Mouse (Mus musculus) midbrain, postnatal 0 days (tissue): ENCODE measurements around the gene Megf6. TPM values are rescaled to one million over a fixed set of nuclear protein-coding genes. Genes with fewer than 3 reads are reported as not detected.
A peak's percentile ranks its signal among the peaks of the same experiment; 100 is the strongest.

ENCODE experiments used
- ATAC-seq: fragments of 200-750 bp; cut with Nextera tagmentation; 2 replicates; pipeline ENCODE4 v1.8.0; 2017; ENCODE audit warnings: moderate number of reproducible peaks, mild to moderate bottlenecking, moderate TSS enrichment, moderate library complexity; ENCODE audit not compliant: low FRiP score
- DNase-seq: peaks from one replicate; pipeline ENCODE4 v3.0.0-alpha.2; 2015; ENCODE audit warnings: low spot score
- H3K27ac ChIP-seq: fragments of 300-500 bp; sonication (generic); 2 replicates; pipeline ENCODE4 v1.5.1; 2014; ENCODE audit warnings: low read depth, mild to moderate bottlenecking, low read length, mixed read lengths
- H3K27me3 ChIP-seq: fragments of 300-500 bp; sonication (generic); 2 replicates; pipeline ENCODE4 v1.6.1; 2014; ENCODE audit warnings: low read length, control low read depth, mixed read lengths; ENCODE audit not compliant: insufficient read depth
- H3K36me3 ChIP-seq: fragments of 300-500 bp; sonication (generic); 2 replicates; pipeline ENCODE4 v1.6.1; 2014; ENCODE audit warnings: low read length, control low read depth, mixed read lengths; ENCODE audit not compliant: insufficient read depth
- H3K4me1 ChIP-seq: fragments of 300-500 bp; sonication (generic); 2 replicates; pipeline ENCODE4 v1.6.1; 2014; ENCODE audit warnings: mild to moderate bottlenecking, control low read depth, antibody characterized with exemption, low read length, mixed read lengths; ENCODE audit not compliant: insufficient read depth
- H3K4me2 ChIP-seq: fragments of 300-500 bp; sonication (generic); 2 replicates; pipeline ENCODE4 v1.6.1; 2014; ENCODE audit warnings: low read depth, mild to moderate bottlenecking, low read length, mixed read lengths; ENCODE audit not compliant: poor library complexity, severe bottlenecking
- H3K4me3 ChIP-seq: fragments of 300-500 bp; sonication (generic); 2 replicates; pipeline ENCODE4 v1.5.1; 2014; ENCODE audit warnings: low read depth, mild to moderate bottlenecking, low read length, moderate library complexity
- H3K9ac ChIP-seq: fragments of 300-500 bp; sonication (generic); replicated peaks from 2 replicates; pipeline ENCODE4 v1.6.1; 2014; ENCODE audit warnings: mild to moderate bottlenecking, low read length, moderate library complexity, mixed read lengths; ENCODE audit not compliant: poor library complexity, severe bottlenecking
- H3K9me3 ChIP-seq: fragments of 300-500 bp; sonication (generic); 2 replicates; pipeline ENCODE4 v1.6.1; 2016; ENCODE audit warnings: low read length, control low read depth
- CTCF ChIP-seq: IDR thresholded peaks from 2 replicates; pipeline ENCODE4 v1.5.1; 2016; ENCODE audit warnings: antibody characterized with exemption, mild to moderate bottlenecking
- WGBS: fragments of 180-500 bp; shearing (Covaris S2); extraction: QIAGEN DNeasy Blood & Tissue Kit; methylation state at CpG from one replicate; pipeline ENCODE4 v1.1.7; 2014; 5-methylcytosine and 5-hydroxymethylcytosine counted together
- polyA plus RNA-seq: library from polyadenylated mRNA; unstranded; fragments of >200 nt; fragmentation: Nextera tagmentation; extraction: Ambion mirVana; gene quantifications from 2 replicates; pipeline ENCODE4 v1.2.1, GENCODE M21; 2015
- total RNA-seq: library from RNA; depleted of rRNA; stranded (reverse); fragments of >200 nt; gene quantifications from 2 replicates; pipeline ENCODE4 v1.2.3, GENCODE M21; 2014

Gene Megf6
- total and polyA plus RNA-seq, 2 experiments from 2014 or later, result 12.1 to 68.0 TPM

- H3K9me3 ChIP-seq, result no peaks in the 10 kb centered on the region
- H3K9ac ChIP-seq, result no peak overlapping the region
- H3K27me3 ChIP-seq, result no peaks in the 10 kb centered on the region
- no peak for DNase-seq
- H3K4me2 ChIP-seq, result no peak overlapping the region
- H3K36me3 ChIP-seq, result 0 out of 2 replicates have a peak, but pooled peaks cover 2% of the 10 kb centered on the region
- 60% methylated on average over 10 of the region's 10 CpGs for WGBS
- no peak overlapping the region for H3K4me3 ChIP-seq
- no peak for ATAC-seq
- no peak for TF ChIP-seq CTCF
- no peak overlapping the region for H3K27ac ChIP-seq
- no peaks in the 10 kb centered on the region for H3K4me1 ChIP-seq
Observed at GRCm38 (mm10) chr4:154269520-154269919, 99.0 kb downstream of the Megf6 start.

GRCm38 (mm10) chr4:154273000-154273399, 102.5 kb downstream of the Megf6 start:
- no peaks in the 10 kb centered on the region; the same call in 1 of the 2 replicates for H3K36me3 ChIP-seq
- H3K4me1 ChIP-seq, result no peaks in the 10 kb centered on the region
- peak; percentile 89 for DNase-seq
- WGBS, result 60% methylated on average over 3 of the region's 3 CpGs
- ATAC-seq, result no peak
- no peak overlapping the region for H3K4me2 ChIP-seq
- H3K27ac ChIP-seq, result no peak overlapping the region
- peak; percentile 95 for TF ChIP-seq CTCF
- no peak overlapping the region for H3K4me3 ChIP-seq
- H3K9ac ChIP-seq, result no peak overlapping the region
- no peaks in the 10 kb centered on the region for H3K27me3 ChIP-seq
- no peaks in the 10 kb centered on the region for H3K9me3 ChIP-seq

GRCm38 (mm10) chr4:154279481-154279880, 109.0 kb downstream of the Megf6 start:
- TF ChIP-seq CTCF, result no peak
- H3K9me3 ChIP-seq, result no peaks in the 10 kb centered on the region
- H3K27ac ChIP-seq, result no peak overlapping the region
- H3K4me3 ChIP-seq, result no peak overlapping the region
- H3K27me3 ChIP-seq, result no peaks in the 10 kb centered on the region
- H3K4me2 ChIP-seq, result no peak overlapping the region
- H3K4me1 ChIP-seq, result no peaks in the 10 kb centered on the region
- no peak overlapping the region for H3K9ac ChIP-seq
- DNase-seq, result no peak
- WGBS, result 88% methylated on average over 9 of the region's 9 CpGs
- H3K36me3 ChIP-seq, result no peaks in the 10 kb centered on the region; the same call in 1 of the 2 replicates
- no peak for ATAC-seq

DNA sequence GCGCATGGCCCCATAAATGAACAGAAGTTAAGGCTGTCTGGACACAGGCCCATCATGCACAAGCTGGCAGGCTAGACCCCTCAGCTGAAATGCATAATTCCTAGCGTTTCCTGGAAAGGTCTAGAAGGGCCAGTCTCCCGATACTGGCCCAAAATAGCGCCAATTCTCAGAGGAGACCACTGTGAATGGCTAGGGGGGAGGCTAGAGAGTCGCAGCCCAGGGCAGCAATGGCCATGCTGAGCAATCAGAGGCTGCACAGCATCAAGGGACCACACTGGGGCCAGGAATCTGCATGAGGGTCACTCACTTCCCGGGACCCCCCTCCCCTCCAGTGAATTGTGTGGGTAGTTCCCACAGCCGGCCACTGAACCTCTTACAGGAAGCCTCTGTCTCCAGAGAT, 113.1 kb downstream of the Megf6 start:
- H3K36me3 ChIP-seq, result no peaks in the 10 kb centered on the region
- H3K9me3 ChIP-seq, result no peaks in the 10 kb centered on the region
- H3K4me3 ChIP-seq, result no peak overlapping the region
- 80% methylated on average over 7 of the region's 7 CpGs for WGBS
- H3K4me2 ChIP-seq, result no peak overlapping the region
- DNase-seq (no peak), ATAC-seq (no peak)
- TF ChIP-seq CTCF, result no peak
- no peaks in the 10 kb centered on the region for H3K4me1 ChIP-seq
- H3K27me3 ChIP-seq, result no peaks in the 10 kb centered on the region
- no peak overlapping the region for H3K27ac ChIP-seq
- H3K9ac ChIP-seq, result no peak overlapping the region

DNA sequence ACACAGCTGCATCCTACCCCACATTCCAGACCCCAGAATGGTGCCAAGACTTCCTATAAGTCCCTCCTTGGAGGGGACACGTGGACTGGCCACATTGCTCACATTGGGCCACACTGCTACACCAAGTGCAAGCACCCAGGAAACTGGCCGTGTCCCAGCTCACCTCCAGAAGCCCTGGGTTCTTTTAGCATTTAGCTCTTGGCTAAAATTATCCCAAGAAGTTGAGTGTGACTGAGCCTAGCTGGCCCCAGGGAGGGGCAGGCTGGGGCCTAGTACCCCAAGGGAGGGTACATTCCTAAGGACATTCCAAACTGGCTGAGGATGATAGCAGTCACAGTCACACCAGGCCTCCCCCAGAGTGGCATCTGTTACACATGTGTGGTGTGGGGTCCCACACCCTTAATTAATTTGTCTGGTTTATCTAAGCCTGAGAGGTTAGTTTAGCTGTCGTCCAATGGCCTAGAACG, 123.2 kb downstream of the Megf6 start:
- TF ChIP-seq CTCF, result no peak
- 64% methylated on average over 4 of the region's 4 CpGs for WGBS
- Histone ChIP-seq H3K27ac (no peak overlapping the region), H3K36me3 (no peaks in the 10 kb centered on the region), H3K4me1 (no peaks in the 10 kb centered on the region), H3K4me3 (no peak overlapping the region), H3K4me2 (no peak overlapping the region), H3K9ac (no peak overlapping the region), H3K27me3 (peaks cover under 1% of the 10 kb centered on the region; the same call in 1 of the 2 replicates), H3K9me3 (no peaks in the 10 kb centered on the region)
- ATAC-seq, result no peak
- no peak for DNase-seq

DNA sequence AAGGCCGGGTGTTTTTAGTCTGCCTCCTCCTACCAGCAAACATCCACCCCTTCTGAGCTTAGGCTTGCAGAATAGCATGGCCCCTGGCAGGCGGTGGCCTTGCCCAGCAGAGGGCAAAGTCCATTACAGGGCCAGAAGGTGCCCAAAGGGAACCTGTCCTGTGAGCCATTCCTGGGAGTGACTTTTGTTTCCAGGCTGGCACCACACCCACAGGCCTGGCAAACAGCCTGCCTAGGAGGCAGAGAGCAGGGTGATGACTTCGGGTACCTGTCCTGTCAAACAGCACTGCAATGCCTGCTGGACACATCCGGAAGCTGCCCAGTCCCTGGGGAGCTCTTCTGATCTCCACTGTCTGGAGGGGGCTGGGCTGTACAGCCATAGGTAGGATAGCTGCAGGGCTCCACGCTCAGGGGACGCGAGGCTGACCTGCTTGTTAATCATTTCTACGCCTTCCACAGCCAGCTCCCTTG, 123.8 kb downstream of the Megf6 start:
- no peak overlapping the region for H3K4me3 ChIP-seq
- no peaks in the 10 kb centered on the region for H3K9me3 ChIP-seq
- no peaks in the 10 kb centered on the region for H3K36me3 ChIP-seq
- H3K4me1 ChIP-seq, result no peaks in the 10 kb centered on the region
- H3K27me3 ChIP-seq, result peaks cover 6% of the 10 kb centered on the region; the same call in 1 of the 2 replicates
- TF ChIP-seq CTCF, result no peak
- H3K4me2 ChIP-seq, result no peak overlapping the region
- no peak overlapping the region for H3K27ac ChIP-seq
- ATAC-seq, result no peak
- no peak for DNase-seq
- 62% methylated on average over 8 of the region's 8 CpGs for WGBS
- no peak overlapping the region for H3K9ac ChIP-seq
